Mouse (Mus musculus): Measurements from ENCODE around the gene Atp11c. TPM values are rescaled to one million over a fixed set of nuclear protein-coding genes. Genes with fewer than 3 reads are reported as not detected.

Atp11c gene
- total RNA-seq (2023): 28.6 TPM

GRCm38 (mm10) chrX:60592598-60592997 lies at the start of gene Atp11c:
Gene Atp11c, minus strand, starts transcription at chrX:60592698.

GRCm38 (mm10) chrX:60539149-60539548 lies 53.3 kb downstream of the Atp11c start, which contains the start of gene Gm7073:
Gene Gm7073, minus strand, starts transcription at chrX:60539249.

GRCm38 (mm10) chrX:60178744-60179458 lies 413.6 kb downstream of the Atp11c start, which contains the start of gene Mcf2:
Gene Mcf2, minus strand, starts transcription at chrX:60179089.

Other genes with a start within 250 kb of the Atp11c start
- gene Gm7073, start 53.4 kb downstream of the Atp11c start, total RNA-seq (2023): not detected